Mouse (Mus musculus) ES-E14 (cell line): ENCODE results near the gene Lsm12.

Experiments
- CHD2 ChIP-seq: IDR thresholded peaks from 2 replicates; pipeline ENCODE4 v1.6.1; 2014; ENCODE audit warnings: mild to moderate bottlenecking, low read depth, low read length, inconsistent platforms
- MAFK ChIP-seq: IDR thresholded peaks from 2 replicates; pipeline ENCODE4 v1.6.1; 2014; ENCODE audit warnings: mild to moderate bottlenecking, low read depth, low read length, inconsistent platforms; ENCODE audit not compliant: insufficient read depth

GRCm38 (mm10) chr11:102189461-102190436 is 4.7 kb upstream of the Lsm12 start, which contains the start of gene G6pc3:
- TF ChIP-seq MAFK (no peak), CHD2 (no peak)
